Mouse (Mus musculus): ENCODE results near the gene Ldlr. TPM values are rescaled to one million over a fixed set of nuclear protein-coding genes. Genes with fewer than 3 reads are reported as not detected.
A peak's percentile ranks its signal among the peaks of the same experiment; 100 is the strongest.
"Not testable (repeated sequence)": the region's sequence is repeated elsewhere in the genome, so short reads cannot be mapped to it uniquely, and the experiment has no call there.

Gene Ldlr
- total RNA-seq, 2 experiments from 2014 or later = 13.5 to 16.7 TPM

- no peak for DNase-seq (ENCODE audit: low spot score in 2 of 2)
- intact Hi-C loops (cut with DNase I) = no loop called here
Measured at GRCm38 (mm10) chr9:21784517-21785307, 61.4 kb downstream of the Ldlr start.

GRCm38 (mm10) chr9:21786309-21786708, 63.0 kb downstream of the Ldlr start:
- intact Hi-C loops (cut with DNase I); DNase-seq (ENCODE audit: low spot score in 2 of 2): not testable (repeated sequence)

GRCm38 (mm10) chr9:21786906-21787305, 63.6 kb downstream of the Ldlr start:
- intact Hi-C loops (cut with DNase I) = no loop called here
- DNase-seq (ENCODE audit: low spot score in 2 of 2) = peak; percentile 48 to 62

GRCm38 (mm10) chr9:21787654-21788053, 64.4 kb downstream of the Ldlr start:
- intact Hi-C loops (cut with DNase I) = no loop called here
- DNase-seq (ENCODE audit: low spot score in 2 of 2) = no peak

- intact Hi-C loops (cut with DNase I) = no loop called here
- no peak for DNase-seq (ENCODE audit: low spot score in 2 of 2)
Measured at GRCm38 (mm10) chr9:21788234-21788633, 65.0 kb downstream of the Ldlr start.

GRCm38 (mm10) chr9:21791861-21792260, 68.6 kb downstream of the Ldlr start:
- intact Hi-C loops (cut with DNase I) = no loop called here

GRCm38 (mm10) chr9:21792644-21793043, 69.4 kb downstream of the Ldlr start:
- peak; percentile 61 to 86 for DNase-seq (ENCODE audit: low spot score in 2 of 2)
- intact Hi-C loops (cut with DNase I) = no loop called here

More at GRCm38 (mm10) chr9:21791861-21792260, 68.6 kb downstream of the Ldlr start:
- no peak for DNase-seq (ENCODE audit: low spot score in 2 of 2)

- DNase-seq (ENCODE audit: low spot score in 2 of 2); intact Hi-C loops (cut with DNase I): not testable (repeated sequence)
Measured at GRCm38 (mm10) chr9:21793507-21793906, 70.2 kb downstream of the Ldlr start.

GRCm38 (mm10) chr9:21794344-21794834, 71.1 kb downstream of the Ldlr start:
- intact Hi-C loops (cut with DNase I) = no loop called here
- DNase-seq (ENCODE audit: low spot score in 2 of 2) = no peak

GRCm38 (mm10) chr9:21794925-21795324, 71.6 kb downstream of the Ldlr start:
- DNase-seq (ENCODE audit: low spot score in 2 of 2) = no peak

GRCm38 (mm10) chr9:21795579-21795978, 72.3 kb downstream of the Ldlr start:
- intact Hi-C loops (cut with DNase I) = no loop called here
- no peak for DNase-seq (ENCODE audit: low spot score in 2 of 2)

More at GRCm38 (mm10) chr9:21794925-21795324, 71.6 kb downstream of the Ldlr start:
- intact Hi-C loops (cut with DNase I) = no loop called here

GRCm38 (mm10) chr9:21796259-21796658, 73.0 kb downstream of the Ldlr start:
- no peak for DNase-seq (ENCODE audit: low spot score in 2 of 2)
- intact Hi-C loops (cut with DNase I) = no loop called here

- DNase-seq (ENCODE audit: low spot score in 2 of 2) = no peak
Measured at GRCm38 (mm10) chr9:21796919-21797318, 73.6 kb downstream of the Ldlr start.

GRCm38 (mm10) chr9:21797921-21798344, 74.7 kb downstream of the Ldlr start:
- intact Hi-C loops (cut with DNase I) = no loop called here
- no peak for DNase-seq (ENCODE audit: low spot score in 2 of 2)

More at GRCm38 (mm10) chr9:21796919-21797318, 73.6 kb downstream of the Ldlr start:
- intact Hi-C loops (cut with DNase I) = no loop called here

GRCm38 (mm10) chr9:21798345-21799009, 75.2 kb downstream of the Ldlr start, which contains the start of gene Kank2:
Gene Kank2 (minus strand): TSS chr9:21798744.
- peak; percentile 33 to 51 for DNase-seq (ENCODE audit: low spot score in 2 of 2)
- intact Hi-C loops (cut with DNase I) = no loop called here

- intact Hi-C loops (cut with DNase I) = no loop called here
- DNase-seq (ENCODE audit: low spot score in 2 of 2) = no peak
Measured at GRCm38 (mm10) chr9:21799010-21799350, 75.7 kb downstream of the Ldlr start.

Other genes with a start within 250 kb of the Ldlr start
- gene Tmed1, start 213.2 kb upstream of the Ldlr start, total RNA-seq (2021) = 10 to 100 TPM; 15.7 to 15.8 TPM
- under 1 TPM in 1 of 2 experiments, not detected in 1; 0.47 TPM for gene AB124611, start 197.3 kb upstream of the Ldlr start, total RNA-seq (2021)
- 10 to 100 TPM; 68.8 to 76.2 TPM for gene Carm1, start 176.6 kb upstream of the Ldlr start, total RNA-seq (2021)
- gene Timm29, start 130.8 kb upstream of the Ldlr start, total RNA-seq (2021) = 10 to 100 TPM; 43.9 to 46.0 TPM
- gene Yipf2, start 130.7 kb upstream of the Ldlr start, total RNA-seq (2021) = 10 to 100 TPM; 17.5 to 19.2 TPM
- 100 to 1,000 TPM; 129 TPM for gene Smarca4, start 107.3 kb upstream of the Ldlr start, total RNA-seq (2021)
- gene Spc24, start 36.8 kb downstream of the Ldlr start, total RNA-seq (2021) = 1 to 10 TPM; 2.6 to 2.7 TPM
- gene Kank2, start 75.3 kb downstream of the Ldlr start, total RNA-seq (2021) = 1 to 10 TPM; 7.4 to 7.6 TPM
- not detected for gene Angptl8, start 112.0 kb downstream of the Ldlr start, total RNA-seq (2021)
- 10 to 100 TPM; 18.5 to 22.6 TPM for gene Dock6, start 129.2 kb downstream of the Ldlr start, total RNA-seq (2021)
- gene Rab3d, start 194.7 kb downstream of the Ldlr start, total RNA-seq (2021) = 10 to 100 TPM; 17.5 to 24.8 TPM
- gene Ccdc159, start 204.0 kb downstream of the Ldlr start, total RNA-seq (2021) = 10 to 100 TPM; 12.5 to 14.7 TPM
- 10 to 100 TPM; 28.0 to 33.5 TPM for gene Tmem205, start 204.1 kb downstream of the Ldlr start, total RNA-seq (2021)
- gene Plppr2, start 213.6 kb downstream of the Ldlr start, total RNA-seq (2021) = 100 to 1,000 TPM; 262 to 263 TPM
- gene Swsap1, start 232.3 kb downstream of the Ldlr start, total RNA-seq (2021) = 10 to 100 TPM; 14.4 to 15.0 TPM
- gene Epor, start 240.0 kb downstream of the Ldlr start, total RNA-seq (2021) = 1 to 10 TPM; 1.4 to 3.4 TPM